Mouse (Mus musculus): Measurements from ENCODE around the gene Ubac2.

- TF ChIP-seq CTCF (IDR thresholded peaks at IDR 0.05; ENCODE audit: borderline replicate concordance, extremely low read depth, insufficient read depth, insufficient read length), result no peak
- TF ChIP-seq POLR2A (IDR thresholded peaks at IDR 0.05; ENCODE audit: borderline replicate concordance, extremely low read depth, insufficient read depth, insufficient read length, poor library complexity, severe bottlenecking), result no peak
These were observed 23.1 kb downstream of the Ubac2 start for GRCm38 (mm10) chr14:121901511-121901910.

Data from brain, embryonic 14.5 days (tissue).